Mouse (Mus musculus) embryonic stem cell, embryonic (primary cell): ENCODE data around the gene Arhgef3.

Experiments used
- CTCF ChIA-PET, 4 experiments: fragments of 300-600 bp in 2 of 4; fragments of 350-600 bp in 2 of 4; sonication (Branson Sonifier 250); formaldehyde crosslinking; loops; one replicate each; lab custom pipeline; 2022; ENCODE audit warnings: inconsistent platforms in 2 of 4; lab: Charles Lee
- POLR2A ChIA-PET, 4 experiments: fragments of 300-600 bp in 2 of 4; fragments of 350-600 bp in 2 of 4; sonication (Branson Sonifier 250); formaldehyde crosslinking; loops; one replicate each; lab custom pipeline; 2022; ENCODE audit warnings: antibody characterized with exemption in 4 of 4, inconsistent platforms in 1 of 4; lab: Charles Lee

The Arhgef3 gene

GRCm38 (mm10) chr14:27272072-27272834 is 157.6 kb downstream of the Arhgef3 start:
- POLR2A ChIA-PET: interaction anchor here in 3 of 4 experiments (0.6 to 2.0 kb wide), 31 partner anchors 9 to 302 kb away, joined by 3 to 17 read pairs (median 3); partner anchors contain the start of genes Fam208a (in 2 of the 3) and Ccdc66 (in 1 of the 3)

GRCm38 (mm10) chr14:27272835-27273138 is 158.1 kb downstream of the Arhgef3 start:
- POLR2A ChIA-PET: interaction anchor here in 3 of 4 experiments (0.6 to 2.0 kb wide), 30 partner anchors 9 to 303 kb away, joined by 3 to 17 read pairs (median 4); partner anchors contain the start of genes Fam208a (in 2 of the 3) and Ccdc66 (in 1 of the 3)

More at GRCm38 (mm10) chr14:27272072-27272834, 157.6 kb downstream of the Arhgef3 start:
- CTCF ChIA-PET: interaction anchor here in 2 of 4 experiments (0.6 to 1.0 kb wide), 2 partner anchors 61 to 76 kb away, joined by 3 read pairs; no protein-coding TSS in a partner anchor

DNA sequence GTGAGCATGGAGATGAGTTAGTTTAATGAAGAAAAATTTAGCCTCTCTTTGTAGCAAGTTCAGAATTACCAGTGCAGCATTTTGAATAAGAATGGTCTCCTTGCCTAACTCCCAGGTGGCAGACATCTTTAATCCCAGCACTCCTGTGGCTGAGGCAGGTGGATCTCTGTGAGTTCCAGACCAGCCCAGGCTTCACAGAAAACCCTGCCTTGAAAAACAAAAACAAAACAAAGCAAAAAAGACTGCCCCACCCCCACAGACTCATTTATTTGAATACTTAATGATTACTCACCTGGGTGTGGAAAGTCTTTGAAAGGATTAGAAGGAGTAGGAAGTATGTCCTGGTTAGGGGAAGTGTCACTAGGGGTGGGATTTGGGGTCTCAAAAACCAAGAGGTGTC is 158.5 kb downstream of the Arhgef3 start:
- POLR2A ChIA-PET: interaction anchor here in 3 of 4 experiments (0.6 to 2.0 kb wide), 23 partner anchors 9 to 235 kb away, joined by 3 to 17 read pairs (median 4); partner anchors contain the start of genes Fam208a (in 2 of the 3) and Ccdc66 (in 1 of the 3)

More at GRCm38 (mm10) chr14:27272835-27273138, 158.1 kb downstream of the Arhgef3 start:
- CTCF ChIA-PET: interaction anchor here in 2 of 4 experiments (0.6 to 1.0 kb wide), 2 partner anchors 60 to 76 kb away, joined by 3 read pairs; no protein-coding TSS in a partner anchor

DNA sequence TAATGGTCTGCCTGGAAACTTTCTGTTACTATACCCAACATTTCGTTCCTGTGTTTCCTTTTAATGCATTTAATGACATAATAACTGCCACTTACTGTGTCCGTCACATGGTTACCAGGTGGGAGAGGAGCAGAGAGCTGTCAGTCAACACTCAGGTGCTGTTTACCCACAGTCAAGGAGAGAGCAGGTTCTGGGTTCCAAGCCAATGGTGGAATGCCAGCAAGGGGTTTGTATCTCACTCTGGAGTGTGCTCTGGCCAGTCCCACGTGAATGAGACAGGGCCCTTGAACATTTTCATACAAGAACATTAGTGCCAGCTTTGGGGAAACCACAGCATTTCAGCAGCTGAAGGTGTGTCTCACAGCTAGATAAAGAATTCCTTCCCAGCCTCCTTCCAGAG is 162.6 kb downstream of the Arhgef3 start:
- ChIA-PET POLR2A (interaction anchor here in 2 of 4 experiments (0.8 to 1.9 kb wide), 4 partner anchors 10 to 152 kb away, joined by 3 to 5 read pairs (median 4); partner anchors contain the start of gene Fam208a (in 1 of the 2)), CTCF (interaction anchor here in 1 of 4 experiments (0.7 kb wide), 1 partner anchor 95 kb away, joined by 3 read pairs; no protein-coding TSS in a partner anchor)

More for the DNA sequence above, 158.5 kb downstream of the Arhgef3 start:
- CTCF ChIA-PET: interaction anchor here in 1 of 4 experiments (0.6 kb wide), 1 partner anchor 60 kb away, joined by 3 read pairs; no protein-coding TSS in a partner anchor

DNA sequence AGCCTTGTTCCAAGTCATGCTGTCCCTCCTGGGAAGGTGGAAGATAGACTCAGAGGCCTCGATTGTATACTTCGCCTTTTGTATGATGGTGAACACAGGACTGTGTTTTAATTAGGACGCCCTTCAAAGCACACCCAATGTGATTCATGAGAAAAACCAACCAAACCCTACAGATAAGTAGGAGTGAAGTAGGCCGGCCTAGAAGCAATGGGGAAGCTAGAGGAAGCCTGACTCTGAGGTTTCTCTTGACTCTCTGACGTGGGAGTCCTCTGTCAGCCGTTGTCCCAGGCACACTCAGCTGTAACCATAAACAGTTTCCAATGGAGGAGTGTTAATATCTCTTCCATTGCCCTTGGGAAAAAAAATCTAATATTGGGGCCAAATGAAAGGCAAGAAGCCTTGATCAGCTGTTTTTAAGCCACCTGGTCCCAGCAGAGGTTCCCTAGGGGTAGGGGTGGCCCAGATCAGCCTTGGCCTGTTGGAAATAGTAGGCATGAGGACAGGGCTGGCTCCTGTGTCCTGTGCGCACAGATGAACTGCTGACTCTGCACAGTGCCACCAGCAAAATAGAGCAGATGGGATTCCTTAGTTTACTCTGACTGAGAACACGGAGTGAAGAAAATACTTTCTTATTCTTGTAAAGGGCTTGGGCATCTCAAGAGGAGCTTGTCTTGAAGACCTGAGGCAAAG is 165.6 kb downstream of the Arhgef3 start:
- ChIA-PET POLR2A (interaction anchor here in 2 of 4 experiments (1.1 to 1.7 kb wide), 4 partner anchors 10 to 152 kb away, joined by 3 to 8 read pairs (median 4); no protein-coding TSS in a partner anchor), CTCF (interaction anchor here in 1 of 4 experiments (1.0 kb wide), 1 partner anchor 67 kb away, joined by 3 read pairs; no protein-coding TSS in a partner anchor)

DNA sequence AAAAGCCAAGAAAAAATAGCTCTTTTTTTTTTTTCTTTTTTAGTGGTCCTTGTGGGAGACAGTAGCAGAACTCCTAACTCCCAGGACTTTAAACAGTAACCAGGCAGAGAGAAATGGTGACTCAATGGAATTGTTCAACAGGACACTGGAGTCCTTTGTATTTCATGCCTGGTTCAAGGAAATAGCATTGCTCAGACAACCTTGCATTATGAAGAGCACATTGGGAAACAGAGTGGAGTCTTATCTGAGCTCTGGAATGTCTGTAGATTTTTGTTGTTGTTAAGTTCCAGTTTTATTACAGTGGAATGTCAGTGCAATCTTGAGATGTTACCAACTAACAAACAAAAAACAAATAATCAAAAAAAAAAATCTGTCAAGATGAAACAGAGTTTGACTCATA is 169.3 kb downstream of the Arhgef3 start:
- ChIA-PET CTCF (interaction anchor here in 1 of 4 experiments (0.6 kb wide), 1 partner anchor 63 kb away, joined by 8 read pairs; no protein-coding TSS in a partner anchor), POLR2A (interaction anchor here in 1 of 4 experiments (1.0 to 1.6 kb wide), 3 partner anchors 15 to 146 kb away, joined by 3 to 4 read pairs (median 3); no protein-coding TSS in a partner anchor)

GRCm38 (mm10) chr14:27286202-27286601 is 171.5 kb downstream of the Arhgef3 start:
- ChIA-PET CTCF (no interaction called here), POLR2A (interaction anchor here in 2 of 4 experiments (1.1 to 1.2 kb wide), 3 partner anchors 9 to 57 kb away, joined by 3 to 5 read pairs (median 3); no protein-coding TSS in a partner anchor)

DNA sequence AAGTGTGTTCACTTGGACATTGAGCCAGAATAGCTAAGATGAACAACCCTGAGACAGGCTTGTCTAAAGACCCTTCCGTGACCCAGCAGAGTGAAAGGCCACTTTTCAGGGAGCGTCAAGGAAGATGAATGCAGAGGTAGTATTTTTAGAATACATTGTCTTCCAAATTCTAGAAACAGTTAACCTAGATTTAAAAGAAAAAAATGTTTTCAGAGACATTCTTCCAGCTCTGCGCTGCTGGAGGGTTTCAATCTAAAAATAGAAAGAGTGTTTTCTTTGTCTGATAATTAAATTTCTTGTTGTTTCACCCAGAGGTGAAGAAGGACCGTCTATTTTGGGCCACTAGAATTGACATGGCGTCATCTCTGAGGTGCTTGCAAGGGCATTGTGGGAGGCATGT is 174.4 kb downstream of the Arhgef3 start:
- ChIA-PET POLR2A (interaction anchor here in 3 of 4 experiments (0.6 to 1.5 kb wide), 5 partner anchors 10 to 114 kb away, joined by 3 to 4 read pairs (median 3); no protein-coding TSS in a partner anchor), CTCF (no interaction called here)

DNA sequence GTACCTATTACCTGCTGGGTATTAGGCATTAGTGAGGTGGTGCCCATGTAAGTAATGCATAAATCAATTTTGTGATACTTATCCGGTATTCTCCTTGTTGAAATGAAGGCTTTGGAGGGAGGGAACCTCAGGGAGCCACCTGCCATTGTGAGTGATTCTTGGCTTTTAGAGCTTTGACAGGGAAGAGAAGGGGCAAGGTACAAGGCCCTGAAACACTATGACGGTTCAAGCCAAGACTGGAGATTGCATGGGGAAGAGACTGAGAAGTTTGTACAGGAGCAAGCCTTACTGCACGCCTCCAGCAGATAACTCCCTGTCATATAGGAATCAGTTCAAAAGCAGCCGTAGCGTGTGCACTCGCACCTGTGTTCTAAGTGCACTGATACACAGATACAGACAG is 177.4 kb downstream of the Arhgef3 start:
- ChIA-PET CTCF (interaction anchor here in 1 of 4 experiments (0.8 kb wide), 1 partner anchor 160 kb away, joined by 4 read pairs; no protein-coding TSS in a partner anchor), POLR2A (interaction anchor here in 2 of 4 experiments (0.7 to 2.6 kb wide), 3 partner anchors 34 to 98 kb away, joined by 3 to 9 read pairs (median 4); no protein-coding TSS in a partner anchor)

DNA sequence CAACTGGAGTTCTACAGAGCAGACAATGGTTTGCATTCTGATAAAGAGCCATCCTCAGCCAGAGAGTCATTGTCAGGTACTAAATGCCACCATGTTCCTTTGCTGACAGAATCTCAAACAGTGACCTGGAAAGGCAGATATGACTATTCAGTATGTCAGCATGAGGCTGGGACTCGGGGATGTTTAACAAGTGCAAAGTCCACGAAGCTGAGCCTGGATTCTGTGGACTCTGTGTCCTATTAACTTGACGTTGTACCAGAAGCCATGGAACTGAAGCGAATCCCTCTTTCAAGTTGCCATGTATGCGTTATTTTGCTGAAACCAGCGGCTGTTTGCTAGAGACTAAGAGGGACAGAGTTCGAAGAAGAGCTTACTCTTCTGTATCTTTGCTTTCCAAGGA is 181.1 kb downstream of the Arhgef3 start:
- CTCF ChIA-PET: no interaction called here
- POLR2A ChIA-PET: interaction anchor here in 1 of 4 experiments (0.7 kb wide), 1 partner anchor 58 kb away, joined by 5 read pairs; no protein-coding TSS in a partner anchor

DNA sequence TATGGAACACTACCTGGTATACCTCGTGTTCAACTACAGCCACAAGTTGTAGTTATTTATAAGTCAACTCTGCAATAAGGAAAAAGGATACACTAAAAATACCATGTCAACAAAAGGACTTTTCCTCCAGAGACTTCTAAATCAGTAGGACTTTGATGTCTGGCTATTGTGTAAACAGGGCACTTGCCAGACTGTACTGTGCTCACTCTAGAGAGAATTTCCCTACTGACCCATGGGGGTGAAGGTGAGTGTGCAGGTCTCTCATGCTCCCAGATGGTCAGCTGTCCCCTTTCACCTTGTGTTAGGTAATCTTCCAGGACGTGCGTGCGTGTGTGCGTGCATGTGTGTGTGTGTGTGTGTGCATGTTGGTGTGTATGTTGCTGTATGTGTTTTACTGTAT is 182.3 kb downstream of the Arhgef3 start:
- ChIA-PET CTCF (no interaction called here), POLR2A (no interaction called here)

DNA sequence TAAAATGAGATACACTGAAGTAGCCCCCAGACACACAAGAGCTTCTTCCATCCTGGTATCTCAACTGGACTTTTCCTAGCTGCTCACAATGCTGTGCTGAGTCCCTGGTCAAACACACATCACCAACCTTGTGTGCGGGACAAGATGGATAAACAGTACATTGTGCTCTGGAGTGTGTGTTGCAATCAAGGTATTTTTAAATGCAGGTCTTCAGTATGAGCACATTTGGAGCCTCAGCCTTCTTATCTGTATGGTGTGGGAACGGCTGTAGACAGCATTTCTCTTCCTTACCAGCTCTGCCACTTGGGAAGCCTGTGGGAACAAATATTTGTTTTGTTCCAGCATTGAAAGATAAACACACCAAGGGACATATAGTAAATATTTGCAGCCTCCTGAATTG is 184.2 kb downstream of the Arhgef3 start:
- ChIA-PET CTCF (no interaction called here), POLR2A (interaction anchor here in 2 of 4 experiments (0.6 to 1.1 kb wide), 3 partner anchors 9 to 130 kb away, joined by 3 read pairs; partner anchors contain the start of gene Fam208a (in 1 of the 2))

- CTCF ChIA-PET: no interaction called here
- POLR2A ChIA-PET: interaction anchor here in 1 of 4 experiments (1.1 kb wide), 1 partner anchor 15 kb away, joined by 3 read pairs; no protein-coding TSS in a partner anchor
Measured at GRCm38 (mm10) chr14:27299705-27300104, 185.0 kb downstream of the Arhgef3 start.

DNA sequence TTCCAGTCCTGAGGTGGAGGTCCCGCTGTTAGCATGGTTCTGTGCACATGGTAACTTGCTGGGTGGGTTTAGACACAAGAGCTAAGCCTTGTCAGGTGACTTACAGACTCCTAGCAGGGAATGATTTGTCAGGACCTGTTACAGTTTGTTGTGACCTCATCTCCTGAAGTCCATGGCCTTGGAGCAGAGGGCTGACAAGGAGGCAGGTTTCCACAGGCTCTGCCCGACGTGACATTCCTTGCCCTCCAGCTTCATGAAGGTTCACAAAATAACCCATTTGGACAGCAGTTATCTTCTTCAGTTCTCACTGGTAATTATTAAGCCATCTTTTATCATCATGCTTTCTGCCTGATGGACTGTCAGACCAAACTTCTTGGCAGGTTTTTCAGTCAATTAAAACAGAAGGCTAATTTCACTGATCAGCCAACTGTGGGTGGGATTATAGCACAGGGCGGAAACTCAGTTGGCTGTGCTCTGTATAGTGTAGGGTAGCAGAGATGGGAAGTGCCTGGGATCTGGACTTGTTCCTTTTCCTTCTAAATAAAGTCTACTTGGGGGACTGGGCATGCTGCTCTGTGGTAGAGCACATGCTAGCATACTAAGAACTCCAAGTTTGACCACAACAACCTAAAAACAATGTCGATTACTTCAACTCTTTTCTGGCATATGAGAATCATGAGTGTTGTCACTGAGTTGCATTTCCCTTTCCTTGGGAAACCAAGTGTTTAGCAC is 187.2 kb downstream of the Arhgef3 start:
- CTCF ChIA-PET: no interaction called here
- POLR2A ChIA-PET: no interaction called here

DNA sequence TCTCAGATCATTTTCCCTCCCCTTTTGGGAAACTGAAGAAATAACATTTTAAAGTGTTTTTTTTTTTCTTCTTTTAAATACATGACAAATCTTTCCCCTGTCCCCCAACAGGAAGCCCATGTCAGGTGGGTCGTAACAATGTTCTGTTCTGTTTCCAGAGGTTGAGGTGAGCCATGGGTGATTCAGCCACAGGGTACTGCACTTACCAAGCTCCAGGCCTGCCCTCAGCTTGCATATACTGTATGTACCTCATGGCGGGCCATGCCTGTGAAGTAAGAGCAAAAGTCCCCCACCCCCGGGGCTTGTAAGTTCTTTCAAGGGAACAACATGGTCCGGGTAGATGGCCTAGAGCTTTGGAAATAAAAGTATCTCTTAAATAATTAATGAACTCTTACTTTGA is 188.6 kb downstream of the Arhgef3 start:
- CTCF ChIA-PET: interaction anchor here in 1 of 4 experiments (0.6 kb wide), 1 partner anchor 249 kb away, joined by 3 read pairs; no protein-coding TSS in a partner anchor
- POLR2A ChIA-PET: interaction anchor here in 2 of 4 experiments (0.5 to 2.2 kb wide), 3 partner anchors 28 to 125 kb away, joined by 3 to 9 read pairs (median 3); partner anchors contain the start of gene Fam208a (in 1 of the 2)

DNA sequence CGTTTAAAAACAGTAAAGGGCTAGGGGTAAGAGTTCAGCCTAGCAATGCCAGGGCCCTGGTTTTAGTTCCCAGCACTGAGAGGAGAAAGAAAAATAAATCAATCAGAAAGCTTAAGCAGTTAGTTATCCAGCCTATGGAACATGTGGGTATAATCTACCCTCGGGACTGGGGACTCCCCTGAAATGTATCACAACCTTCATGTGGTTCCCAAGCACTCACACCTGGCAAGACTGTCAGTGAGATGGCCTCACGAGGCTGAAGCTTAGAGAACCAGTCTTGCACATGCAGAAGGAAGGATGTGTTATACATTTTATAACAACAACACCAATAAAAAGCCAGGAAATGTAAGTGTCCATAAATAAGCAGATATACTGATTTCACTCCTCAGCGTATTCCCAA is 189.7 kb downstream of the Arhgef3 start:
- CTCF ChIA-PET: no interaction called here
- POLR2A ChIA-PET: interaction anchor here in 1 of 4 experiments (2.2 kb wide), 1 partner anchor 124 kb away, joined by 9 read pairs; the partner anchor contains the start of gene Fam208a

DNA sequence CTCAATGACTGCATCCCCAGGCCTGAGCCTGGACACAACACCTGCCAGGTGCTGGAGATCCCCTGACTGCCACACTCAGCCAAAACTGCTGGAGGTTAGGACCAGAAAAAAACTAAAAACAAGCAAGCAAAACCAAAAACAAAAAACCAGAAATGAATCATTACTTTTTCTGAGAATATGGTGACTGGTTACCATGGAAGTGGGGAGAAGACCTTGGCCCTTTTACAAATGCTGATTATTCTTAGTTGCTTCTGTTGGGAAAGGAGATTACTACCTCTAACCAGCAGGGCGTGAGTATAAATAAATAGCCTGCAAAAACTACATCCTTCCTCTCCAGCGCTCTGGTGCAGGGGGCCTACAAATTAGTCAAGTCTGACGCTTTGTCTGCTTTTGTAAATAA is 194.1 kb downstream of the Arhgef3 start:
- ChIA-PET POLR2A (no interaction called here), CTCF (no interaction called here)
